Mouse (Mus musculus) gastrocnemius, postnatal 36 days (tissue): ENCODE results near the gene Sumo3. TPM values are rescaled to one million over a fixed set of nuclear protein-coding genes. Genes with fewer than 3 reads are reported as not detected.
A peak's percentile ranks its signal among the peaks of the same experiment; 100 is the strongest.

Experiments used
- DNase-seq, 2 experiments: peaks; one replicate each; pipeline ENCODE4 v3.0.0; 2022
- intact Hi-C: fragments of 180-260 bp; cut with DNase I; formaldehyde crosslinking; loops from one replicate; pipeline ENCODE4 v1.15.1; 2025
- total RNA-seq, 2 experiments: library from RNA; stranded (reverse); gene quantifications; 2 replicates each; pipeline ENCODE4 v1.2.3; 2021

The Sumo3 gene
- total RNA-seq, 2 experiments from 2014 or later: 33.3 to 40.1 TPM

DNA sequence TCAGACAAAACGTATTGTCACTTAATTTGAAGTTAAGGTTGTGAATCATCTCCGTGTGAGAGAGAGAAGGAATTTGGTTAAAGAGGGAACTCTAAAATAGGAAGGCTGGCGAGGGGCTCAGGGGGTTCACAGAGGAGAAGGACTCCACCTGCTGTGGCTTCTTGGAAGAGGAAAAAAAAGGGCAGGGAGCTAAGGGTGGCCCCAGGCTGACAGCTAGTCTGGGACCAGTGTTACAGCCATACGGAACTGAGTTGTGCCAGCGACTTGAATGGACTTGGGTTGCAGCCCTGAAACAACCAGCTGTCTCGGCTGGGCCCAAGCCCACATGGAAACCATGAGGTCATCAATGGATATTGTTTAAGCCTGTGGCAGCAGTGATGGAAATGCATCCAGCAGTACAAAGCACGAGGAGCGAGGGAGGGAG, 17.2 kb downstream of the Sumo3 start:
- peak; percentile 53 to 68 for DNase-seq

DNA sequence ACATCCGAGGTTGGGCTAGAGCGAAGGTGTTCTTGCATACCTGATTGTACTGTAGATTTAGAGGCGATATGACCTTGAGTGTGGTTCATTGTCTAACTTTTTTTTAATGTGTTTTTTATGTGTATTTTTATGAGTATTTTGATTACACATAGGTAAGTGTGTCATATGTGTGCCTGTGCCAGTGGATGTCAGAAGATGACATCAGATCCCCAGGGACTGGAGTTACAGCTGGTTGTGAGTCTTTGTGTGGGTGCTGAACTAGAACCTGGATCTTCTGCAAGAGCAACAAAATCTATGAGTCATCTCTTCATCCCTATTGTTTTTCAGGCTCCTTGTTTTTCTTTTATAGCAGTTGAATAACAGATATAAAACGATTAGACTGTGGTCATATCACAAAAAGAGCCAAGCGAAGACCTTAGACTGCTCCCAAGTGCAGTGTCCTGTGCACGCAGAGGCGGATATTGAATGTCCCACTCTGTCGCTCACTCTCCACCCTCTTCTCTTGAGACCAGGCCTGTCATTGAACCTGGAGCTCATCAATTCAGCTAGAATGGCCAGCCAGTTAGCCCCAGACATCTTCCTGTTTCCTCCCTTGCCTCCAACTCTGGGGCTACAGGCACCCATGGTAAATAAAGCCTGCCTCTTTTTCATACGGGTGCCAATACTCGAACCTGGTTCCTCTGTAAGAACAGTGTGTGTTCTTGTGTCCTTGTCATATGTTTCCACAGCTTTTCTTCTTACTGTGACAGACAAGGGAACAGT, 17.9 kb downstream of the Sumo3 start:
- intact Hi-C loops: loop anchor here (2.0 kb wide), 1 partner anchor 39 kb away; no protein-coding TSS in a partner anchor
- no peak for DNase-seq

More for the DNA sequence above, 17.2 kb downstream of the Sumo3 start:
- intact Hi-C loops: loop anchor here (2.0 kb wide), 1 partner anchor 38 kb away; no protein-coding TSS in a partner anchor

GRCm38 (mm10) chr10:77624570-77624995, 18.7 kb downstream of the Sumo3 start:
- peak in 1 of 2 experiments; percentile 72 for DNase-seq
- intact Hi-C loops: no loop called here

GRCm38 (mm10) chr10:77626036-77626435, 20.1 kb downstream of the Sumo3 start:
- no peak for DNase-seq
- intact Hi-C loops: loop anchor here (2.0 to 5.0 kb wide), 2 partner anchors 251 to 291 kb away; no protein-coding TSS in a partner anchor

GRCm38 (mm10) chr10:77626591-77626990, 20.7 kb downstream of the Sumo3 start:
- intact Hi-C loops: loop anchor here (2.0 to 5.0 kb wide), 2 partner anchors 251 to 290 kb away; no protein-coding TSS in a partner anchor
- DNase-seq: no peak

DNA sequence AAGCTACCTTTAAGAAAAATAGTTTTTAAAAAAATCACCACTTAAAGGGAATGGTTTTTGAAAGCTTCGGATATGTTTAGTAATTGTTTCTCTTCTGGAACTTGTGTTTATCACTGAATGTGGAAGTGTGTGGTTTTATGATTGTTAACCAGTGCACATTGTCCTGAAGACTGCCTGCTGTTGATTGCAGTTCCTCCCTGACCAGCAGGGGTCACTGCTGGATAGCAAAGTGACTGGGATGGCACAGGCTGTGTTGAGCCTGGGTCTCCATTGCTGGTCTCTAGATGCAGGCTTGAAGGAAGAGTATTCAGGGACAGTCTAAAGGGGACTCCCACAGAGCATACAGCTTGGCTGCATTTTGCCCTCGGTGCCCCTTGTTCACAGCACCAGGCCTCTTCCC, 21.6 kb downstream of the Sumo3 start:
- intact Hi-C loops: loop anchor here (2.0 to 5.0 kb wide), 2 partner anchors 250 to 289 kb away; no protein-coding TSS in a partner anchor
- DNase-seq: peak; percentile 78 to 81

GRCm38 (mm10) chr10:77629163-77629562, 23.3 kb downstream of the Sumo3 start:
- intact Hi-C loops: loop anchor here (5.0 kb wide), 1 partner anchor 248 kb away; no protein-coding TSS in a partner anchor
- no peak for DNase-seq

- intact Hi-C loops: loop anchor here (5.0 kb wide), 1 partner anchor 247 kb away; no protein-coding TSS in a partner anchor
- DNase-seq: no peak
Observed at GRCm38 (mm10) chr10:77629970-77630369, 24.1 kb downstream of the Sumo3 start.

DNA sequence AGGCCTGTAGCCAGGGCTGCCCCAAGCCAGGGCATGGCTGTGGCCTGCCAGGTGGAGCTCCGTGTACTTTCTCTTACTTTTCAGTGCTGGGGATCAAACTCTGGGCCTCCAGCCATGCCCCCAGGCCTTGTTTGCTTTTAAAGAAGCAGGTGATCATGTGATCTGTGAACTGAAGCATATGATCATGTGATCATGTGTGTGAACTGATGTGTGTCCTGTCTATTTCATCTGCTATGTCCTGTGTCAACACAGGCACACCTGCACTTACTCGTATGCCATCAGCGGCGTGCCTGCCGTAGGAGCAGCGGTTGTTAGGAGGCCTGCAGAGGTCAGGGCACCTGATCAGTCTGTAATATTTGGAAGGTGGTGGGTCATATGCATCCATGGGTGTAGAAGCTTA, 28.1 kb downstream of the Sumo3 start:
- no peak for DNase-seq
- intact Hi-C loops: no loop called here

DNA sequence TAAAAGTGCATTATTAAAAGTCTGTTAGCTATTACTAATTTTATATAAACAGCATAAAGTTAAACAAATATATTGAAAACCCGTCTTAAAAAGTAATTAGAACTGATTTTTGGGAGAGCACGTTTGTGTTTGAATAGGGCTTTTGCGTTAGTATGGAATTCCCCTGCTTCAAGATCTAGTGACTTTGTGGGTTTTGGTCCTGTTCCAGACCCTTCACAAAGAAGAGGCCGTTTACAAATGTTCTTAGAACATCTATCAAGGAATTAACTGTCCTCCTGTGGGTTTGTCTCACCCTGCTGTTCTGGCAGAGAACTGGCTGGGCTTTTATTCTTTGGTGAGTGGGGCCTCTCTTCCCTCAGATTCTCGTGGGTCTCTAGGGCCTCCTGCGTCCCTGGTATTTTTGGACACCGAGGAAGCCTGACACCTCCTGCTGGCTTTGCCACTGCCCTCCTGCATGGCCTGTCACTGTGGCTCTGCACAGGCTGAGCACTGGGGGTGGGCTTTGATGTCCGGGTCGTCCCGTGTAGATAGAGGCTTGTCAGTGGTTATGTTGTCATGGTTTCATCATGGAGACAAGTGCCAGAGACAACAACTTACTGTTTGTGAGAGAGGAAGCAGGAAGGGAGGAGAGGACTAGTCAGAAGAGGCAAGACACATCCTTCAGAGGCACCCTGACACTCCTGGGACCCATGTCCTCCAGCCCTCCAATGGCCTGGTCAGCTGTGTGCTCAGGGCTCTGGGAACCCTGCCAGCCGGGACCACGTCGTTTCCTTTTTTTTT, 28.7 kb downstream of the Sumo3 start:
- DNase-seq: no peak
- intact Hi-C loops: no loop called here

DNA sequence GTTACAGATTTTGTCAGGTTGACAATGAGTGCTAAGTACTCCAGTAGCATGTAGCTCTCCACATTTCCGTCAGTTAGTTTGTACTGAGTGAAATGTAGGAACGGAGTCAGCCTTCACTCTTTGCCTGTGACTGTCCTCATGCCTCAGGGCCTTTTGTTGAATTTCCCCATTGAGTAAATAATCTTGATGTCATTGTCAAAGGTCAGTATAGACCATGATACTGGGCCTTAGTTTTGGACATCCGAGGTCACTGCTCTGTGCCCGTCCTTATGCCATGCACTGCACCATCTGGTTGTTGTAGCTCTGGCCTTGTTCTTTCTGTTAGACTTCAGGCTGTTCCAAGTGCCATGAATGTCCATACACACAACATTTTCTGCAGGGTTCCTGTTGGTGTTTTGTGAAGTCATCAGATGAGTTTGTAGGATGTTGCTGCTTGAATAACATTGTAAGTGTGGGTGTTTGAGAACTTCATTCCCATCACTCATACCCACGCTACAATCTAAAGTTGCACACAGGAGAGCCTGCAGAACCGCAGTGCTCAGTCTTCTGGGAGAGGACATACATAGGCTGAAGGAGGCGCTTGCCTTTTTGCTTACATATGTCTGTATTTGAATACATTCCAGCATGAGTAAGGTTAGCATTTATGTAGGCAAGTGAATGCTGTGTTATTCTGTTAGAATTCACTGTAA, 30.5 kb downstream of the Sumo3 start:
- DNase-seq: no peak

GRCm38 (mm10) chr10:77638956-77639355, 33.1 kb downstream of the Sumo3 start:
- intact Hi-C loops: no loop called here
- no peak for DNase-seq

More for the DNA sequence above, 30.5 kb downstream of the Sumo3 start:
- intact Hi-C loops: no loop called here

DNA sequence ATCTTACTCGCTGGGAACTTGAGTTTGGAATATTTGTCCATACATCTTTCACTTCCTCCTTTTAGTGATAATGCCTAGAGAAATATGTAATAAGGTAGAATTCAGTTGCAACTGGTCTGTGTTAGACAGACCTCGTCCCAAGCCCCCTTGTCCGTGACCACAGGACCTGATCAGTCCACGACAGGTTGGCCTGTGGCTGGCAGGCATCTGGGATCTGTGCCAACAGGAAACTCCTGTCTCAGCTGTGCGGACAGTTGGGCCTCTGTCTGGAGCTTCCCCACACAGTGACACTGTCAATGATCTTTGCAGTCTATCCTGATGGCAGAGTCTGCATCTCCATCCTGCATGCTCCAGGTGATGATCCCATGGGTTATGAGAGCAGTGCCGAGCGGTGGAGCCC, 37.3 kb downstream of the Sumo3 start:
- DNase-seq: no peak
- intact Hi-C loops: no loop called here

- DNase-seq: no peak
- intact Hi-C loops: no loop called here
Observed at GRCm38 (mm10) chr10:77645571-77645970, 39.7 kb downstream of the Sumo3 start.

DNA sequence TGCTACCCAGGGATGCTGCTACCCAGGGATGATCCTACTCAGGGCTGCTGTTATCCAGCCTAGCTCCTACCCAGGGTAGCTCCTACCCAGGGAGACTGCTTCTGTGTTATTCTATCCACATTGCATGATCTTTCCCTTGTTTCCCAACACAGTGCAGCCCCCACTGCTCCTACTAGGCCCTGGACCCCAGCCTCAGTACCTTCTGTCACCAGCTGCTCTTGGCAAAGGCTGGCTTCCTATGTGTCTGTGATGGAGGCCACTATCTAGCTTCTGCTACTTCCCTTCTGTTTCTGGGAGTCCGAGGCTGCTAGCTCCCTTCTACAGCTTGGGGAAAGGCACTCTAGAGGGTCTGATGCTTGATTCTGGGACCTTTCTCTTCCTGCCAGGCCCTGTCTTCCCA, 41.6 kb downstream of the Sumo3 start:
- intact Hi-C loops: no loop called here
- no peak for DNase-seq

DNA sequence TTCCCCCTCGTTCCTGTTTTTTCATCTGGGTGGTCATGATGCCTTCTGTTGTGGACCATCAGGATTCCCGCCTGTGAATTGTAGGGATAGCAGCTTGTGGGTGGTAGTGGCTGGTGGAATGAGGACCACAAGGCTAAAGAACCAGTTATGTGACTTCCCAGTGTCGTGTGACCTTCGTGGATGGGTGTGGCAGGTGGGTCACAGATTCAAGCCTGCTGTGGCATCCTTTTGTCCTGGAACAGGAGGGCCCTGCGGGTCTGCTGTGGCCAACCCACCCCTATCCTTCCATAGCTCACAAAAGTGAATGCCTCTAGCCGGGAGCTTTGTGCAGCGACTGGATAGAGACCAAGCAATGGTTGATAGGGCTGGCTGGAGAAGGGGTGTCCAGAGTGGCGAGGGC, 42.0 kb downstream of the Sumo3 start:
- no peak for DNase-seq
- intact Hi-C loops: no loop called here

DNA sequence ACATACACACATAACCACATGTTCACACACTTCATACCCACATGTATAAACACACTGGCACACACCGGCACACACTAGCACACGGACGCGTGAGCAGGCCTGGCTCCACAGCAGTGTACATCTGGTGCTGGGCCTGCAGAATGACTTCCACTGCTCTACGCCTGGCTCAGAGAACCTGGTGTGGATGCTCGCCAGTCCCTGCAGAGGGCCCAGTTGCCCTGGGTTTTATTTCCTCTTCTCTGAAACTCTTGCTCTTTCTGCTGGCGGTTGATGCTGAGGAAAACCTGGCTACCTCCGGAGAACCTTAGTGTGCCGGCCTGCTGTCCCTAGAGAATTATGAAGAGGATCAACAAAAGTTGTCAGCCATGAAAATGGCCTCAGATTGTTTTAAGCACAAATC, 46.1 kb downstream of the Sumo3 start:
- intact Hi-C loops: no loop called here

DNA sequence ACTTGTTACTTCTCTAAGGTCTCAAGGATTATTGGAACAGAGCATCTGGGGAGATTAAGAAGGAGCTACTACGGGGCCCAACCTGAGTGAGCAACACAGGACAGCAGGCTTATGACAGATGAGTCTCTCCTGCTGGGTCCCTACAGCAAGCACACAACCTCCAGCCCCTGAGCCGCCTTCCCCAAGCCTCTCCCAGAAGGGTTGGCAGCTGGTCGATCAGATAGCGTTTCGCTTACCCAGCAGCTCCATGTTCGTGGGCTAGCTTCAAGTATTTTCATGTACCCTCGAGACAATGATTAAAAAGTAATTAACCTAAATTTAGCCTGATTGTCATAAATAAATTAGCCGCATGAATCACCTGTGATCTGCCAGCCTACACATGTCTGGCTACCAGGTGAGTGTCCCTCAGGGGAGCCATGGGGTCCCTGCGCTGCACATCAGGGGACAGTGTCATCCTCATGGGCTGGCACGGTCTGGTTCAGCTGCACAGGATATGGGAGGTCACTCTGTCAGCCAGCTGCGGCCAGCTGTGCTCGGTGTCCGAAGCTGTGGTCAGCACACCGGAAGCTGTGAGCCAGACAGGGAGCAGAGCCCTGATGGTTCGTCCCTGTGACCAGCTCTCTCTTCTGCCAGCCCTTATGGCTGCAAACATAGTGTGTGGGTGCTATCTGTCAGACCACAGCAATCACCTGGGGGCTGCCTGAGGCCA, 52.5 kb downstream of the Sumo3 start:
- no peak for DNase-seq

More for the DNA sequence above, 46.1 kb downstream of the Sumo3 start:
- DNase-seq: no peak

GRCm38 (mm10) chr10:77663949-77664665, 58.2 kb downstream of the Sumo3 start:
- no peak for DNase-seq
- intact Hi-C loops: no loop called here

More for the DNA sequence above, 52.5 kb downstream of the Sumo3 start:
- intact Hi-C loops: no loop called here
